24 mouse cellular contexts compared by ENCODE assay signal in the genomic region with DNA sequence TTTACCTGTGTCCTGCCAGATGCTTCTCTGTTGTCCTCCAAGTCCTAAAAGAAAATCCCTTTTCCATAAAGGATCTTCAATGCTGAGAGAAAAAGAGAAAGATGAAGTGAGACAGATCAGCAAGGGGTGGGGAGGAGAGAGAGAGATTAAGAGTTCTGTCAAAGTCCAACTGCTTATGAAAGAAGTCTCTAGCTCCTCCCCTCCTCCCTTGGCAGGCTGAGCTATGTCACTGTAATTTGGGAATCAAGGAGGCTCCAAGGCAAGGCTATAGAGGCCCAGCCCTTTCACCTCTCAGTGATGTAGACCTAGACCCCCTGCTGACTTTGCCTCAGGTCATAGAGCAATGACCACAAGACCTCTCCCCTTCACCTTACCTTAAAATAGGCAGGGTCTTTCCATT. TPM values are rescaled to one million over a fixed set of nuclear protein-coding genes. Genes with fewer than 3 reads are reported as not detected.
A peak's percentile ranks its signal among the peaks of the same experiment; 100 is the strongest.
DNase-seq lines count a peak whose midpoint lies in the region; ATAC-seq lines count a peak whose summit lies in the region.
"Had no signal": no experiment of that assay in that cellular context is flagged by ENCODE, and none has a peak within 500 bp of the region (broad histone marks: within the 10 kb centered on the region; RNA-seq: fewer than 3 reads in every experiment).

No protein-coding gene starts in this region.

- no peaks in the 10 kb centered on the region for H3K36me3 ChIP-seq in heart, embryonic 11.5 days (ENCODE audit: control insufficient read depth, insufficient read depth, low read length)
- no peaks in the 10 kb centered on the region for H3K36me3 ChIP-seq in kidney, embryonic 16.5 days (ENCODE audit: insufficient read depth, low read length)
- no peaks in the 10 kb centered on the region for H3K36me3 ChIP-seq in kidney, embryonic 14.5 days (ENCODE audit: control insufficient read depth, insufficient read depth, low read length)
- H3K36me3 ChIP-seq: embryonic facial prominence, embryonic 10.5 days; embryonic facial prominence, embryonic 12.5 days; forebrain, embryonic 15.5 days; G1E had no signal

- DNase-seq in heart, adult 11 months = peak; percentile 79
- peak; percentile 36 to 49 for DNase-seq in kidney, adult 8-10 months
- DNase-seq in kidney, postnatal 25 days = peak; percentile 27 to 48
- DNase-seq: adrenal gland, adult 8-10 months; adrenal gland, postnatal 14 days; adrenal gland, postnatal 36 days; B cell, adult 2 months; cerebellum, adult 11-12 months; cerebellum, adult 2 months; cerebellum, adult 9-10 months; cerebellum, postnatal 10 days; cerebellum, postnatal 25 days had no signal

- ATAC-seq in heart, embryonic 11.5 days (replicated peaks; ENCODE audit: insufficient number of reproducible peaks, low FRiP score, low TSS enrichment) = no peak
- ATAC-seq in kidney, embryonic 16.5 days (ENCODE audit: low FRiP score, low TSS enrichment) = no peak
- ATAC-seq in kidney, embryonic 14.5 days (ENCODE audit: low FRiP score, low TSS enrichment) = no peak
- ATAC-seq: activated CD4-positive, CD25-positive, alpha-beta regulatory T cell, adult 4 months; CD4-positive, CD25-positive, alpha-beta regulatory T cell, adult 4 months; forebrain, embryonic 13.5 days; forebrain, embryonic 15.5 days; Patski had no signal

- no peak overlapping the region for H3K27ac ChIP-seq in heart, embryonic 11.5 days (ENCODE audit: low read depth, low read length)
- H3K27ac ChIP-seq in kidney, embryonic 16.5 days (ENCODE audit: low read length) = no peak overlapping the region
- no peak overlapping the region for H3K27ac ChIP-seq in kidney, embryonic 14.5 days (ENCODE audit: low read depth, low read length)
- H3K27ac ChIP-seq: embryonic facial prominence, embryonic 10.5 days; embryonic facial prominence, embryonic 12.5 days; forebrain, embryonic 13.5 days; forebrain, embryonic 15.5 days had no signal

- no peaks in the 10 kb centered on the region for H3K4me1 ChIP-seq in heart, embryonic 11.5 days (ENCODE audit: control insufficient read depth, insufficient read depth, low read length)
- H3K4me1 ChIP-seq in kidney, embryonic 16.5 days (ENCODE audit: insufficient read depth, low read length) = no peaks in the 10 kb centered on the region
- H3K4me1 ChIP-seq in kidney, embryonic 14.5 days (ENCODE audit: control insufficient read depth, insufficient read depth, low read length) = no peaks in the 10 kb centered on the region
- H3K4me1 ChIP-seq: embryonic facial prominence, embryonic 10.5 days; embryonic facial prominence, embryonic 12.5 days; forebrain, embryonic 13.5 days; forebrain, embryonic 15.5 days had no signal

- no peak overlapping the region for H3K4me2 ChIP-seq in heart, embryonic 11.5 days
- H3K4me2 ChIP-seq in kidney, embryonic 16.5 days (replicated peaks; ENCODE audit: low read depth, low read length) = no peak overlapping the region
- H3K4me2 ChIP-seq in kidney, embryonic 14.5 days (replicated peaks; ENCODE audit: low read depth, low read length) = no peak overlapping the region
- H3K4me2 ChIP-seq: embryonic facial prominence, embryonic 12.5 days; forebrain, embryonic 13.5 days; forebrain, embryonic 15.5 days had no signal

- H3K9me3 ChIP-seq in heart, embryonic 11.5 days (replicated peaks; ENCODE audit: control insufficient read depth, low read length) = no peaks in the 10 kb centered on the region
- H3K9me3 ChIP-seq in kidney, embryonic 16.5 days (ENCODE audit: low read length) = no peaks in the 10 kb centered on the region
- H3K9me3 ChIP-seq in kidney, embryonic 14.5 days (ENCODE audit: control insufficient read depth, low read length) = no peaks in the 10 kb centered on the region
- H3K9me3 ChIP-seq: embryonic facial prominence, embryonic 10.5 days; embryonic facial prominence, embryonic 12.5 days; forebrain, embryonic 13.5 days; forebrain, embryonic 15.5 days; G1E had no signal

- no peak overlapping the region for H3K9ac ChIP-seq in heart, embryonic 11.5 days (ENCODE audit: low read depth, low read length)
- no peak overlapping the region for H3K9ac ChIP-seq in kidney, embryonic 16.5 days (replicated peaks; ENCODE audit: low read length)
- H3K9ac ChIP-seq in kidney, embryonic 14.5 days (ENCODE audit: low read depth, low read length) = no peak overlapping the region
- H3K9ac ChIP-seq: embryonic facial prominence, embryonic 12.5 days; forebrain, embryonic 13.5 days; forebrain, embryonic 15.5 days had no signal

- H3K4me3 ChIP-seq in heart, embryonic 11.5 days (ENCODE audit: low read depth, low read length) = no peak overlapping the region
- no peak overlapping the region for H3K4me3 ChIP-seq in kidney, embryonic 16.5 days (ENCODE audit: low read length)
- no peak overlapping the region for H3K4me3 ChIP-seq in kidney, embryonic 14.5 days (ENCODE audit: low read length)
- H3K4me3 ChIP-seq: embryonic facial prominence, embryonic 10.5 days; embryonic facial prominence, embryonic 12.5 days; forebrain, embryonic 13.5 days; forebrain, embryonic 15.5 days had no signal

- H3K27me3 ChIP-seq in heart, embryonic 11.5 days (ENCODE audit: control insufficient read depth, insufficient read depth, low read length) = peaks cover 4% of the 10 kb centered on the region; the same call in 1 of the 2 replicates
- no peaks in the 10 kb centered on the region for H3K27me3 ChIP-seq in kidney, embryonic 16.5 days (ENCODE audit: insufficient read depth, low read length)
- no peaks in the 10 kb centered on the region for H3K27me3 ChIP-seq in kidney, embryonic 14.5 days (ENCODE audit: control insufficient read depth, insufficient read depth, low read length)
- H3K27me3 ChIP-seq: embryonic facial prominence, embryonic 12.5 days; forebrain, embryonic 13.5 days; forebrain, embryonic 15.5 days had no signal

RNA-seq across cellular contexts. Expression of gene H2-D1, which starts 22.9 kb away (rescaled TPM):
- 21.0 and 29.1 TPM in 2 replicates for polyA plus RNA-seq in heart, embryonic 11.5 days (2014; fragmentation: Nextera tagmentation; extraction: Ambion mirVana)
- polyA plus RNA-seq in kidney, embryonic 16.5 days (2015; fragmentation: Nextera tagmentation; extraction: Ambion mirVana) = 73.6 and 87.2 TPM in 2 replicates
- polyA plus RNA-seq in kidney, embryonic 14.5 days (2014; fragmentation: Nextera tagmentation; extraction: Ambion mirVana) = 38.3 and 42.8 TPM in 2 replicates

RNA-seq across cellular contexts. Expression of gene H2-Q1, which starts 34.8 kb away (rescaled TPM):
- 0.18 and 0.53 TPM in 2 replicates for polyA plus RNA-seq in heart, embryonic 11.5 days (2014; fragmentation: Nextera tagmentation; extraction: Ambion mirVana)
- polyA plus RNA-seq in kidney, embryonic 16.5 days (2015; fragmentation: Nextera tagmentation; extraction: Ambion mirVana) = not detected in 2 replicates
- polyA plus RNA-seq in kidney, embryonic 14.5 days (2014; fragmentation: Nextera tagmentation; extraction: Ambion mirVana) = not detected in 2 replicates
- polyA plus RNA-seq: activated CD4-positive, CD25-positive, alpha-beta regulatory T cell, adult 4 months; embryonic facial prominence, embryonic 10.5 days; embryonic facial prominence, embryonic 12.5 days; forebrain, embryonic 11.5 days; forebrain, embryonic 13.5 days; G1E had no signal

RNA-seq across cellular contexts. Expression of gene Ddx39b, which starts 43.9 kb away (rescaled TPM):
- polyA plus RNA-seq in heart, embryonic 11.5 days (2014; fragmentation: Nextera tagmentation; extraction: Ambion mirVana) = 317 and 318 TPM in 2 replicates
- 553 and 556 TPM in 2 replicates for polyA plus RNA-seq in kidney, embryonic 16.5 days (2015; fragmentation: Nextera tagmentation; extraction: Ambion mirVana)
- polyA plus RNA-seq in kidney, embryonic 14.5 days (2014; fragmentation: Nextera tagmentation; extraction: Ambion mirVana) = 525 and 616 TPM in 2 replicates

RNA-seq across cellular contexts. Expression of gene Nfkbil1, which starts 49.8 kb away (rescaled TPM):
- 2.3 and 4.9 TPM in 2 replicates for polyA plus RNA-seq in heart, embryonic 11.5 days (2014; fragmentation: Nextera tagmentation; extraction: Ambion mirVana)
- polyA plus RNA-seq in kidney, embryonic 16.5 days (2015; fragmentation: Nextera tagmentation; extraction: Ambion mirVana) = 11.6 TPM in 2 replicates
- polyA plus RNA-seq in kidney, embryonic 14.5 days (2014; fragmentation: Nextera tagmentation; extraction: Ambion mirVana) = 3.3 and 6.0 TPM in 2 replicates

RNA-seq across cellular contexts. Expression of gene Atp6v1g2, which starts 52.0 kb away (rescaled TPM):
- polyA plus RNA-seq in heart, embryonic 11.5 days (2014; fragmentation: Nextera tagmentation; extraction: Ambion mirVana) = 9.3 and 10.1 TPM in 2 replicates
- polyA plus RNA-seq in kidney, embryonic 16.5 days (2015; fragmentation: Nextera tagmentation; extraction: Ambion mirVana) = 5.8 and 8.5 TPM in 2 replicates
- polyA plus RNA-seq in kidney, embryonic 14.5 days (2014; fragmentation: Nextera tagmentation; extraction: Ambion mirVana) = 5.3 and 6.4 TPM in 2 replicates
